Mouse (Mus musculus) gastrocnemius, adult 8-10 months (tissue): ENCODE results near the gene Tfap2c. TPM values are rescaled to one million over a fixed set of nuclear protein-coding genes. Genes with fewer than 3 reads are reported as not detected.

ENCODE experiments used
- DNase-seq, 2 experiments: peaks; one replicate each; pipeline ENCODE4 v3.0.0; 2022; ENCODE audit warnings: low spot score in 2 of 2
- total RNA-seq, 4 experiments: library from RNA; stranded (reverse); gene quantifications; 2 replicates each; pipeline ENCODE4 v1.2.4; 2022

Gene Tfap2c
- total RNA-seq, 4 experiments from 2014 or later: not detected

DNA sequence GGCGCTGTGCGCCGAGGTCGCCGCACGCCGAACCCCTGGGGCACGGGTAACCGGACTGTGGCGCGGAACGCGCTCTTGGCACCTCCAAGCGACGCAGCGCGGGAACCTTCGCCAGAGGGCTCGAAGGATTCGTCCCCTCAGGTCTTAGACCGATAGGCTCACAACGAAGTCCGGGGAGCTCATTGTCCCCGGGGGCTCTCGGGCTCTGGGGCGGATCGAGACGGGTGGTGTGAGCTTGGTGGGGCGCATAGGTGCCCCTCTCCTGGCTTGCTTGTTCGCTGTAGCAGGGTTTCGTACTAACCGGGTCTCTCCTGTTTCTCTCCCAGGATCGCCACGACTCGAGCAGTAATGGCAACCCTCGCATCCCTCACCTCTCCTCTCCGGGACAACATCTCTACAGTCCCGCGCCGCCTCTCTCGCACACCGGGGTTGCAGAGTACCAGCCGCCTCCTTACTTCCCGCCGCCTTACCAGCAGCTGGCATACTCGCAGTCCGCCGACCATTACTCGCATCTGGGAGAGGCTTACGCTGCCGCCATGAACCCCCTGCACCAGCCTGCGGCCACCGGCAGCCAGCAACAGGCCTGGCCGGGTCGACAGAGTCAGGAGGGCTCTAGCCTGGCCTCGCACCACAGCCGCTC lies 1.8 kb downstream of the Tfap2c start:
- DNase-seq: no peak

DNA sequence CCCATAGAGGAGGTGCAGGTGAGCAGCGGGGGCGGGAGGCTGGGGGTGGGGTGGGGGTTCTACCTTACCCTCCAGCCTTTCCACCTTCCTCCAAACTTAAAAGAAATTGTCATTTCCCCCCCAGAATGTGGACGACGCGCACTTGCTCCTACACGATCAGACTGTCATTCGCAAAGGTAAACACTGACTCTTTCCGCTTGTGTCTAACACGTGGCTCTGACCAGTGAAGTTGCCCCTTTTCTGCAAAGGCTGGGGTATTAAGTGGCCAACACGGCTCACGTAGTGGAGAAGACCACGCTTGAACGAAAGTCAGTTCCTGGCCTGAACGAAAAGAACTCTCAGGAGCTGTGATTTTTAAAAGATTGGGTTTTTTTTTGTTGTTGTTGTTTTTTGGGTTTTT lies 2.5 kb downstream of the Tfap2c start:
- DNase-seq: no peak

DNA sequence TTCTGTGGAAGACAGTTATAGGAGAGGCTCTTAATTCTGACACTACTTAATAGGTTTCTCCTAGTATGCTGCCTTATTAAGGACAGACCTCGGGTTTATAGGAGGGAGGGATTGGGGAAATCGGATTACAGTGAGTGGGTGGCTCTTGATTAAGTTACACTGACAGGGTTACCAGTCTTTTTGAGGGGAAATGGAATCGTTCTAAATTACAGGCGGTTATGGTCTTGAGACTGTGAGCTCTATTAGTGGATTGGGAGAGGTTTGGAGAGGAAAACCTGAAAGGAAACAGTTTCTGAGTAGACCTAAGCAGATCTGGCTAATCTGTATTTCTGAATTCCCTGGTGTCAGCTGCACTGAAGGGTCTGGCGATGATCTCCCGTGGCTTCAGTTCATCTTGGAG lies 3.3 kb downstream of the Tfap2c start:
- DNase-seq: no peak

DNA sequence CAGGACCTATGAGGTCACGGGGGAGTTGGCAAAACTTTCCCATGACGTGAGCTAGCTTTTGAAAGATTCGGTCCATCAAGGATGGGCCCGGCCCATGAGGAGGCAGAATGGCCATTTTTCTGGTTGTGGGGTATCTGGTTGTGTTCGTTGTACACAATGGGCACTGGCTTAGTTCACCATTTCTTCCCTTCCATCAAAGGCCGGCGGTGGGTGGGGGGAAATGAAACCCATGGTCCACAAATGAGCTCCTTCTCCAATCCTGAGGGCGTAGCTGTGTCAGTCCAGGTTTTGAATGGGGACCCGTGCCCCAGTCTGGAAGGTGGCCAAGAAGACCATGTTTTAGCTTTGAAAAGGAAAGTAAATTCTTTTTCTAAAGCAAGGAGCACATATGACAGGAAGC lies 4.8 kb downstream of the Tfap2c start:
- no peak for DNase-seq

DNA sequence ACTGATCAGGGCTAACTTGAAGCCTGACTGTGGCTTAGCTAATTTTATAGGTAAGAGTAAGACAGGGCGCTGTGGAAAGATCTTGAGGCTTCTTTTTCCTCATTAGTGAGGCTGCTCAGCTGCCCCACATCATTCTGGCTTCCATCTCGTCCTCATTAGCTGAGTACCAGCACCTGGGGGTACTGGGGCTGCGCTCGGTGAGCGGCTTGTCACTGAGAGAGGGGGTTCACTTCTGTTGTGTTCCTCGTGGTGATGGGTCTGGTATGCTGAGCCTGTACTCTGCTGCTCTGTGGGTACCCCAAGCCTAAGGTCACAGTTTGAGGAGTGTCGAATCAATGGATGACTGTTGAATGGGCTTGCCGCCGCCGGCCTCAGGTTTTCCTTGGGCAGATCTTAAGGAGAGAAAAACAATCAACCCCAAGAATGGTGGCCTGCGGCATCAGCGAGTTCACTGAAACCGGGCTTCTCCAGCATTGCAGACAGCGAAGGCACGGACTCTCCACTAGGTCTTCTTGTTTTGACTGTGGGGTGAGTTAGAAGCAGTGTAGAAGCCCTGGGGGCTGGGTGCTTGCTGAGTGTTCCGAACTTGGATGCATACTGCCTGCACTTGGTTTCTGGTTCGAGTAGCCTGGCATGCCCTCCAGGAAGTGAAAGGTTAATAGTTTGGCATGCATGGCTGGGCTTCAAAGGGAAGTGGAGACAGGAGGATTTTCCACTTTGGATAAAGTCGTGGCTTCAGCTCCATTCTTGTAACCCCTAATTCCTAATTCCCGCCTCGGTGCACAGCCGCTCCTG lies 9.5 kb downstream of the Tfap2c start:
- no peak for DNase-seq

DNA sequence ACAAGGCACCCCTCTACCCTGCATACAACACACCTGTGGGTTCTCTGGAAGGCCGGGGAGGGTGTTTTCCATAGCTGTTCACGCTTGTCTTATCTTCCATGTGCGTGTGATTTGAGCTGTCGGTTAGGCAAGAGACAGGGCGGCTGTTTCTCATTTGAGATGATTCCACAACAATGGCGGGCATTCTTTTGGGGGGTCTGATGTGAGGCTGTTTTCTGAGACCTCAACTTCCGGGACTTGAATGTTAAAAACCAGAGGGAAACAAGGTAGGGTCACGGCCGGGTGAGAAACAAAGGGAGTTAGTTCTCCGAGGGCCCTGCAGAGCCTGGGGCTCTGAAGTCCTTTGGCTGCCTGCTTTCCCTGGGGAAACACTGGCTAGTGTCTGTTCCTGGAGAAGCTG lies 11.6 kb downstream of the Tfap2c start:
- DNase-seq: no peak

DNA sequence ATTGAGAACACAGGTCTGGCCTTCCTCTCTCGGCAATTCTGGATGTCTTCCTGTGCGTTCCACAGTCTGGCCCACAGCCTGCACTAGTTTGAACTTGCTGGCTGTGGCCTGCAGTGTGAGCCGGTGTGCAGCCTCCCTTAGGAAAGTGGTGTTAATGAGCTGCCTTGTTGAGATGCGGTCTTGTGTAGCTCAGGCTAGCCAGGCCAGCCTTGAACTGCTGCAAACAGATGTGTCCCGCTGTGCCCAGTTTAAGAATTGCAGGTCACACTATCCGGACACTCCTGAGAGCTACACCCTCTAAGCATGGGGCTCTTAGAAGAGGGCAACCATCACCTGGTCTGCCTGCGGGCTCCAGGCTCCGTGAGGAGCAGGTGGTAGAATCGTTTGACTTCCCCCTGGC lies 18.4 kb downstream of the Tfap2c start:
- DNase-seq: no peak

DNA sequence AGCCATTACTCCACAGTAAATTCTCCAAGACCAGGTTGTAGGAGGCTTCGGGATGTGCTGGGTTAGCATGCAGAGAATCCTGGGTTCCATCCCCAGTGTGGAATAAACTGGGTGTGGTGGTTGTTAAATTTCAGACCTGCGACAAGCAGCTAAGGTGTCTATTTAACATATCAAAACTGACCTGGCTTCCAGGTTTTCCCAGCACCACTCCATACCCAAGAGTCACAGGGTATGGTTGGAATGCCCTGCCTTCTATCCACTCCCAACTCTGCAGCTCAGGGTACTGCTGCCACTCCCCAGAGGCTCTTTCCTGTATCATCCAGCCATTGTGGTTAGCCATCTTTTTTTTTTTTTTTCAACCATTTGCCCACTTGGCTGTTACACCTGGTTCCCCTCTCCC lies 19.1 kb downstream of the Tfap2c start:
- DNase-seq: no peak

DNA sequence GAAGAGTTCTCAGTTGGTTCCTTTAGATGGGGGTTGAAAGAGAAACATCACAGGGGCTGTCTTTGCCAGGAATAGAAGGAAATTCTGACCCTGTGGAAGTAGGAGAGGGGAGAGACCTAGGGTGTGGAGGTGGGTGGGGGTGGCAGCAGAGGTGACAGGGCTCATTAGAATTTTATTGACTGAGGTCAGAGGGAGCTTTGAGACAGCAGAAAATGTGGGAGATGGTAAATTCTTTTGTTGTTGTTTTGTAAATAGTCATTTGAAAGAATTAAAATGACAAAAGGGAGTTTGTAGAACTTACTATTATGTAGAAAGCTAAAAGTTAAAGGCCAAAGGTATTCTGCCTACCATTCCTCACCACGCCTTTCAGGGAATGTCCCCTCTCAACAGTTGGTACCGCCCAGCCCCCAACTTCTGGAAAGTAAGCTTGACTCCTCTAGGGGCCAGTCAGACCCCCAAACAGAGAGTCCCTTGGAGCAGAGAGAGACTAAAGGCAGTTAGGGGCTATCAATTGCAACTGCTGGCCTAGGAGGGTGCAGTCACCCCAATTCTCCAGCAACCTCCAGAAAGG lies 27.9 kb downstream of the Tfap2c start:
- DNase-seq: no peak

DNA sequence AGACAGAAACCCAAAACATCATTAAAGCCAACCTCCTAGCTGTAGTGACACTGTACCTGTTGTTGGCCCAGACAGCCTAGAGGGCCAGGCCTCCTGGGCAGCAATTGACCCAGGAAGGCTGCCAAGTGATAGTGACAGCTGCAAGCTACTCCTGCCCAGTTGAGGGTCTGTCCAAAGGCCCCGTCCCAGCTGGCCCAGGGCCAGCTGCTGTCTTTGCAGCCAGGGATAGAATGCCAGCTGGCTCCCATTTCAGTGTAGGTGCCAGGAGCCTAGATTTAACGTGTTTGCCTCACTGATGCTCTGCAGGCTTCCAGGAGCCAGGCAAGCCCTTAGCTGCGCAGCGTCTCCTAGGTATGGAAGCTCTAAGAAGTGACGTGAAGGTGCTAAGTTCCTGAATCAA lies 29.8 kb downstream of the Tfap2c start:
- peak in 1 of 2 experiments; percentile 14 for DNase-seq

DNA sequence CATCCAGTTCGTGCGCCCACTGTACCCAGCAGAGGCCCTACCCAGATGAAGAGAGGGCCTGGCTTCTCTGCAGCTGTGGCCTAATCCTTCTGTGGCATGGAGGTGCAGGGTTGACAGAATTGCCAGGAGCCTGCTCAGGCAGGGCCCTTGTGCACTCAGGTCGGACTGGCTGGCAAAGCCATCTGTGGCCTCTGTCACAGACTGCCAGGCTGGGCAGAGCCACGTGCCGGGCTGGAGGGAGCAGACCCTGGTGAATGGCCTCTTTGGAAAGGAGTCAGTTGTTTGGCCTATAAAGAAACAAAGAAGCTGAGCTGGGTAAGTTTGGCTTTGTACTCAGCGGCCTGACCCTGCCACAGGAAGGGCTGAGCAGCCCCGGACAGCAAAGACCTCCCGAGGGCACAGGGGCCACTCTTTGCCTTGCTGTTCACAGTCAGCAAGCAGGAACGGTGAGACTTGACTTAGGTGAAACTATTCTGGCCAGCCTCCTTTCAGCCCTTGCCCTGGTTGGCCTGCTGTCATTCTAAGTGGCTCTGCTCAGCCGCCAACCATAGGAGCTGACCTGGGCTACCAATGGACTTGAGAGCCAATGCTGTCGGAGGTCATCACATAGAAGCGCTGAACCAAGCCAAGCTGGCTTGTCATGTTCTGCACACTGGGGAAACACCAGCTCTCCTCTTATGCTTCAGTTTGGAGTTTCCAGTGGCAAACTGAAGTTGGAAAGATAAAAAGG lies 31.3 kb downstream of the Tfap2c start:
- no peak for DNase-seq

DNA sequence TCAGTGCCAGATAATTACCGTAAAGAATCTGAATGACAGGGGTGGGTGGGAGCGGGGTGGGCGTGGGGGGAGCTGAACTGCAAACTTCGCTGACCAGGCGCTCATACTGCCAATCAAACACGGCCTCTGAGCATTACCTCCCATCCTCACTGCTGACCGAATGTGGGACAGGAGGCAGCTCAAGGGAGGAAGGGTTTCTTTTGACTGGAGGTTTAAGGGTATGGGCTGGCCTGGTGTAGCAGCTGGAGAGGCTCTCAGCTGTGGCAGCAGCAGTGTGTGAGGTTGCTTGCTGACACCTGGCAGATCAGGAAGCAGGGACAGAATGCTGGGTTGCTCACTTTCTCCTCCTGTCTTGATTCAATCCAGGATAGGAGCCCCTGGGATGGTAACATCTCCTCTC lies 33.9 kb downstream of the Tfap2c start:
- DNase-seq: no peak

DNA sequence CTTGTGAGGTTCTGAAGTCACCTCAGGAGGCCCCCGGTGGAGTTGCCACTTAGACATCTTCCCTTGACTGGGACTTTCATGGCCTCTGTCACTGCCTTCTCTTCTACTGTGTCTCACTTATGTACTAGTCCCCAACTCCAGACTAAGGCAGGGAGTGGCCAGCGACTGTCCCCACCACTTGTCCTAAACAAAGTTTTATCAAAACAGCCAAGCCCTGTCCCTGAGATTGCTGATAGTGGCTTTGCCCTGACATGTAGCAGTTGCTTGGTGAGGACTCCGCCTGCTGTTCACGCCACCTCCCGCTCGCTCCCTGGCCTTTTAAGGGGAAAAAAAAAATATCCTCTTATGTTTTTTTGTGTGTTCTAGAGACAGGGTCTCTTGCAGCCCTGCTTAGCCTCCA lies 35.9 kb downstream of the Tfap2c start:
- no peak for DNase-seq

DNA sequence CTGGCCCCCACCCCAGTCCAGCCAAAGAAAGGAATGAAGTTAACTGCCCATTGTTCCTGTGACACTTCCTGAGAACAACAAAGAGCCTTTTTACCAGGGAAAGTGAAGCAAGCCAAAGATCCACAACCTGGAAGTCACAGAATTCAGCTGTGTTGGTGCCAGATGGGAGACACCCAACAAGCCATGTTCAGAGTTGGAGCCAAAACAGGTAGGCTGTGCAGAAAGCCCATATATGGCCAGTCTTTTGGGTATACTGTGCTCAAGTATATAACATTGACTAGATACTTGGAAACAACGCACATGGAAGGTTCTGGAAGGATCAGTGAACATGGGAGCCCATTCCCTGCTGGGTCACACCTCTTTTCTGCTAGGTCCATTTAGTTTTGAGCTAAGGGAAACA lies 39.7 kb downstream of the Tfap2c start:
- DNase-seq: no peak

DNA sequence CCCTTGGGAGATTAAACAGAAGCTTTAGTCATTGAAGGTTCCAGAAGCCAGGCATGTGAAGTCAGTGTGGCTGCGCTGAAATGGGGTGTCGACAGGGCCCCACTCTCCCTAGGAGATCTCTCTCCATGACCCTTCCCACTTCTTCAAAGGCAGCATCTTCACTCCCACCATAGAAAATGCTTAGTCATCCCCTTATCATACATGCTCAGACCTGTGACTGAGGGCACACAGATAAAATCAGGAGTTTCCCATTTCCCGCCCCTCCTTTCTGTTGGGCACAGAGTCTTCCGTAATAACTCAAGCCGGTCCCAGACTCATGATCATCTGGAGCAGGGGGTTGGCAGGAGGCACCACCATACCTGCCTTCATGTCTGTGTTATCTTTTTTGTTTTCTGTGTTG lies 41.4 kb downstream of the Tfap2c start:
- no peak for DNase-seq

DNA sequence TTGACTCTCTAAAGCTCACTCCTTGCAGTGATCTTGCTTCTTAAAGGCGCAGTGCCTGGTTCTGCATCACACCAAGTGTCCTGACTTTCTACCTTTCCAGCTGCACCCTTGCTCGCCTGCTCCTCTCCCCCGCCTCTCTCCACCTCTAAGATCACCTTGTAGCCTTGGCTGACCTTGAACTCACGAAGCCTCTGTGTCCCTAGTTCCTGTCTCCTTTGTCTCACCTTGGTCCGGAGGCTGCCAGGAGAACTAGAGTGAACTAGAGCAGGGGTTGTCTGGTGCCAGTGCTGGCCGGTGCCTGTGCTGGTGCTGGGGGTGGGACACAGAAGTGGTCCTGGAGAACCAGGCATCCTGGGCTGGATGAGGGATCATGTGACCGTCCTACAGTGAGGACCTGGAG lies 44.9 kb downstream of the Tfap2c start:
- no peak for DNase-seq

DNA sequence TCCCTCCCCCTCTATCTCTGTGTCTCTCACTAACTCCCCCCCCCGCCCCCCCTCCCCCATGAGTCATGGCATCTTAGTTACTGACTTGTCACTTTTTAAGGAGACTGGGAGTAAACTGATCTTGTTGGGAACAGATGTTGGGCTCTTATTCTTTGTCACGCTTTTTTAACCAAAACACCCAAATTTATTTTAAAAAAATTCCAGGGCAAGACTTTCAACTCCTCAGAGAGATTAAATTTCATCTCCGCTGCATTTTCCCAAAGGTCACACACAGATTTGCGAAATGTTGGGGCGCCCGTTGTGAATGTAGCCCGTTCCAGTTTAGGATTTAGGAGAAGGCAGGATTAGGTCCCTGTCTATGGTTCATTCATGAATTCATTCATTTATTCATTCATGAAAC lies 47.7 kb downstream of the Tfap2c start:
- DNase-seq: no peak

DNA sequence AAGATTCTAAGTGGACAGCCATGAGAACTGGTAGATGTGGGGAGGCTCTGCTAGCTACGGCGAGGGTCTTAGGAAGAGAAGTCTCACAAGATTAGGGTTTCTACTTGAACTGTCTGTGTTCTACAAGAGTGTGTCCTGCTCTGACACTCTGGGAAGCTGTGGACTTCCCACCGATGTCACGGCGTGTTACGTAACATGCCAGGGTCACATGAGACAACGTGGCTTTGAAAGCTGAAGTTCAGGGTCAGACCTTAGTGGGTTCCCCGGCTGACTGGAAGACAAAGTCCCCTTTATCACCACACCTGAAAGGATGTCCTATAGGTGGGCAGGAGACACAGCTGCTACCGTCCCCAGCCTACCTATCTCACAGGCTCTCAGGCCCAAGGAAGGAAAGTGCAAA lies 48.5 kb downstream of the Tfap2c start:
- DNase-seq: no peak

DNA sequence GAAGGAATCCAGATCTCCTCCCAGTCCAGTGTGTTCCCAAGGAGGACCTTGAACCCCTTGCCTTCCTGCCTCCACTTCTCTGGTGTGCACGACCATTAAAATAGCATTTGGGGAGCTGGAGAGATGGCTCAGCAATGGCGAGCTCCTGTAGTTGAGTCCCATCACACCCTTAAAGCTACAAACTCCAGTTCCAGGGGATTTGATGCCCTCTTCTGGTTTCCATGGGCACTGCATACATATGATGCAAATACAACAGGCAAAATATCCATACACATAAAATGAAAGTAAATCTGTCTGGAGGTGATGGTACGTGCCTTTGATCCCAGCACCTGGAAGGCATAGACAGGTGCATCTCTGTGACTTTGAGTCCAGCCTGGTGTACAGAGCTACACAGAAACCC lies 55.2 kb downstream of the Tfap2c start:
- DNase-seq: no peak

DNA sequence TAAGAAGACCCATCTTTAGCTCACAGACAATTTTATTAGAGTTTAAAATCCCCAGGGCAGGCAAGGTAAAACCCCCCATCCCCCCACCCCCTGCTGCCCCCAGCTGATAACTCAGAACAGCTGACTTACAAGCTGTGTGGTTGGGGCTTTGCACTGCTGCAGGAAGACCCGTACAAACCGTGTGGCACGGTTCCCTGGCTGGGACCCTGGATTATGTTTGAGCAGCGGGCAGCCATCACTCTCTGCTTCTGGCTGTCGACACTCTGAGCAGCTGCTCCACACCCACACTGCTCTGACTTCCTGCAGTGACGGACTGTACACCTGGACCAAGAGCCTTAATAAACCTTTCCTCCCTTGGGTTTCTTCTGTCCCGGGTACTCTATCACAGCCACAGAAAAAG lies 56.2 kb downstream of the Tfap2c start:
- DNase-seq: no peak

DNA sequence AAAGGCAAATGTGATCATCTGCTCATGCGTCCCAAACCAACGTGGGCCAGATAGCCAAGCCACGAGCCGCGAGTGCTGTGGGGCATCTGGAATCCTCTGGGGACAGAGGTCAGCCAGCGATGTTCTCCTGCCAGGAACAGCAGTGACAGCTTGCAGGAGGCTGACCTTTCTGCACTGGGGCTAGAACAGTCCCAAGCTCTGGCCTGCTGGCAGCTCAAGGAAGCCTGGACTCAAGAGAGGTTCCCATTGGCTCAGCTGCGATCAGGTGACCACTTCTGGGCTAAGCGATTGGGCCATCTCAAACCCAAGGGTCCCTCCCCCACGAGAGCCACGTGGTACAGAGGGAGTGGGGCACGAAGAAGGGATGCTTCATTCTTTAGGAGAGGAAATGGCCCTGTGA lies 58.3 kb downstream of the Tfap2c start:
- DNase-seq: no peak
